Mouse (Mus musculus) MEL (cell line): Measurements from ENCODE around the gene Ascc2. TPM values are rescaled to one million over a fixed set of nuclear protein-coding genes. Genes with fewer than 3 reads are reported as not detected.

Experiments
- DNase-seq: peaks from one replicate; pipeline ENCODE4 v3.0.0; 2011; ENCODE audit warnings: low read depth, low spot score
- H3K27ac ChIP-seq: 2 replicates; pipeline ENCODE4 v1.5.1; 2012; ENCODE audit warnings: low read depth, mild to moderate bottlenecking, control low read depth, low read length, moderate library complexity; ENCODE audit not compliant: control insufficient read depth
- H3K27me3 ChIP-seq, 2 experiments: fragments of 150-350 bp in 1 of 2; sonication (generic) in 1 of 2; 2 replicates each; pipeline ENCODE4 v1.6.1; 2012; ENCODE audit warnings: low read length in 2 of 2, mild to moderate bottlenecking in 2 of 2, improper control_type of control experiment in 1 of 2, moderate library complexity in 1 of 2; ENCODE audit not compliant: insufficient read depth in 2 of 2, control insufficient read depth in 1 of 2
- H3K36me3 ChIP-seq, 2 experiments: 2 replicates each; pipeline ENCODE4 v1.6.1; 2012 to 2014; ENCODE audit warnings: low read length in 2 of 2, improper control_type of control experiment in 1 of 2, inconsistent platforms in 1 of 2, mild to moderate bottlenecking in 1 of 2; ENCODE audit not compliant: insufficient read depth in 2 of 2, control insufficient read depth in 1 of 2
- H3K4me1 ChIP-seq, 2 experiments: fragments of 150-350 bp in 1 of 2; sonication (generic) in 1 of 2; 2 replicates each; pipeline ENCODE4 v1.6.1; 2012; ENCODE audit warnings: low read length in 2 of 2, improper control_type of control experiment in 1 of 2, mild to moderate bottlenecking in 1 of 2; ENCODE audit not compliant: insufficient read depth in 2 of 2, control insufficient read depth in 1 of 2
- H3K4me3 ChIP-seq, 2 experiments: fragments of 150-350 bp in 1 of 2; sonication (generic) in 1 of 2; 2 replicates each; pipeline ENCODE4 v1.5.1; 2012; ENCODE audit warnings: low read depth in 2 of 2, low read length in 2 of 2, mild to moderate bottlenecking in 2 of 2, moderate library complexity in 2 of 2, control low read depth in 1 of 2, improper control_type of control experiment in 1 of 2; ENCODE audit not compliant: control insufficient read depth in 1 of 2, insufficient read depth in 1 of 2
- H3K79me2 ChIP-seq: 2 replicates; pipeline ENCODE4 v1.6.1; 2012; ENCODE audit warnings: mild to moderate bottlenecking, low read length, moderate library complexity; ENCODE audit not compliant: control insufficient read depth, poor library complexity, insufficient read depth
- H3K9ac ChIP-seq: 2 replicates; pipeline ENCODE4 v1.6.1; 2012; ENCODE audit warnings: low read depth, mild to moderate bottlenecking, control low read depth, low read length, moderate library complexity; ENCODE audit not compliant: control insufficient read depth, poor library complexity, severe bottlenecking
- H3K9me3 ChIP-seq: fragments of 150-350 bp; sonication (generic); replicated peaks from 2 replicates; pipeline ENCODE4 v1.6.1; 2012; ENCODE audit warnings: mild to moderate bottlenecking, low read length, improper control_type of control experiment, moderate library complexity; ENCODE audit not compliant: insufficient read depth
- CHD2 ChIP-seq: IDR thresholded peaks from 2 replicates; pipeline ENCODE4 v1.6.1; 2011; ENCODE audit warnings: low read length, improper control_type of control experiment
- CTCF ChIP-seq, 3 experiments: IDR thresholded peaks in 2 of 3; conservative IDR thresholded peaks in 1 of 3; 2 replicates each; pipeline ENCODE4 v1.5.1; 2011 to 2012; ENCODE audit warnings: low read length in 3 of 3, low read depth in 2 of 3, mild to moderate bottlenecking in 2 of 3, improper control_type of control experiment in 1 of 3, inconsistent platforms in 1 of 3, mixed read lengths in 1 of 3, moderate library complexity in 1 of 3; ENCODE audit not compliant: control insufficient read depth in 1 of 3, insufficient read depth in 1 of 3, poor library complexity in 1 of 3, severe bottlenecking in 1 of 3
- ELF1 ChIP-seq: IDR thresholded peaks from 2 replicates; pipeline ENCODE4 v1.6.1; 2014; ENCODE audit warnings: low read depth, mild to moderate bottlenecking, inconsistent platforms, low read length, improper control_type of control experiment, moderate library complexity
- EP300 ChIP-seq, 2 experiments: IDR thresholded peaks; 2 replicates each; pipeline ENCODE4 v1.6.1; 2011; ENCODE audit warnings: improper control_type of control experiment in 2 of 2, low read length in 2 of 2, low read depth in 1 of 2, mild to moderate bottlenecking in 1 of 2
- GABPA ChIP-seq: IDR thresholded peaks from 2 replicates; pipeline ENCODE4 v1.6.1; 2012; ENCODE audit warnings: low read depth, mild to moderate bottlenecking, inconsistent platforms, low read length, improper control_type of control experiment, moderate library complexity
- GATA1 ChIP-seq: IDR thresholded peaks from 2 replicates; pipeline ENCODE4 v1.6.1; 2011; ENCODE audit warnings: low read depth, low read length, improper control_type of control experiment
- MAFK ChIP-seq: IDR thresholded peaks from 2 replicates; pipeline ENCODE4 v1.6.1; 2011; ENCODE audit warnings: low read depth, mild to moderate bottlenecking, low read length, improper control_type of control experiment, borderline replicate concordance
- MAX ChIP-seq: IDR thresholded peaks from 2 replicates; pipeline ENCODE4 v1.6.1; 2011; ENCODE audit warnings: low read length, improper control_type of control experiment
- MAZ ChIP-seq: IDR thresholded peaks from 2 replicates; pipeline ENCODE4 v1.6.1; 2012; ENCODE audit warnings: low read depth, mild to moderate bottlenecking, inconsistent platforms, low read length, improper control_type of control experiment
- MEF2A ChIP-seq: IDR thresholded peaks from 2 replicates; pipeline ENCODE4 v1.6.1; 2014; ENCODE audit warnings: low read depth, mild to moderate bottlenecking, inconsistent platforms, low read length, improper control_type of control experiment; ENCODE audit not compliant: poor library complexity, insufficient replicate concordance, severe bottlenecking; ENCODE audit errors: extremely low read depth
- MXI1 ChIP-seq: IDR thresholded peaks from 2 replicates; pipeline ENCODE4 v1.6.1; 2011; ENCODE audit warnings: mild to moderate bottlenecking, low read depth, low read length, improper control_type of control experiment
- MYC ChIP-seq: IDR thresholded peaks from 2 replicates; pipeline ENCODE4 v1.6.1; 2011; ENCODE audit warnings: low read depth, mild to moderate bottlenecking, low read length, improper control_type of control experiment, moderate library complexity
- NELFE ChIP-seq: IDR thresholded peaks from 2 replicates; pipeline ENCODE4 v1.6.1; 2011; ENCODE audit warnings: low read depth, low read length, improper control_type of control experiment
- POLR2AphosphoS5 ChIP-seq: IDR thresholded peaks from 2 replicates; pipeline ENCODE4 v1.6.1; 2012; ENCODE audit warnings: low read depth, borderline replicate concordance, mild to moderate bottlenecking, inconsistent platforms, low read length, moderate library complexity, mixed read lengths
- RAD21 ChIP-seq: IDR thresholded peaks from 2 replicates; pipeline ENCODE4 v1.6.1; 2011; ENCODE audit warnings: mild to moderate bottlenecking, low read depth, low read length, improper control_type of control experiment
- RCOR1 ChIP-seq: IDR thresholded peaks from 2 replicates; pipeline ENCODE4 v1.6.1; 2012; ENCODE audit warnings: low read depth, mild to moderate bottlenecking, inconsistent platforms, low read length, improper control_type of control experiment
- SIN3A ChIP-seq: IDR thresholded peaks from 2 replicates; pipeline ENCODE4 v1.6.1; 2012; ENCODE audit warnings: low read length, improper control_type of control experiment, inconsistent platforms
- TAL1 ChIP-seq: IDR thresholded peaks from 2 replicates; pipeline ENCODE4 v1.6.1; 2012; ENCODE audit warnings: mild to moderate bottlenecking, inconsistent platforms, low read length, moderate library complexity, mixed read lengths
- TBP ChIP-seq: IDR thresholded peaks from 2 replicates; pipeline ENCODE4 v1.8.0; 2011; ENCODE audit warnings: low read depth, low read length, improper control_type of control experiment
- TCF12 ChIP-seq: IDR thresholded peaks from 2 replicates; pipeline ENCODE4 v1.6.1; 2014; ENCODE audit warnings: low read depth, mild to moderate bottlenecking, inconsistent platforms, low read length, improper control_type of control experiment, moderate library complexity
- USF1 ChIP-seq: IDR thresholded peaks from 2 replicates; pipeline ENCODE4 v1.6.1; 2014; ENCODE audit warnings: low read depth, mild to moderate bottlenecking, inconsistent platforms, low read length, improper control_type of control experiment, moderate library complexity
- USF2 ChIP-seq, 2 experiments: IDR thresholded peaks; 2 replicates each; pipeline ENCODE4 v1.6.1; 2011 to 2012; ENCODE audit warnings: improper control_type of control experiment in 2 of 2, low read length in 2 of 2, borderline replicate concordance in 1 of 2, inconsistent platforms in 1 of 2, low read depth in 1 of 2, mild to moderate bottlenecking in 1 of 2; ENCODE audit not compliant: insufficient read depth in 1 of 2
- ZNF384 ChIP-seq: IDR thresholded peaks from 2 replicates; pipeline ENCODE4 v1.6.1; 2012; ENCODE audit warnings: low read depth, mild to moderate bottlenecking, inconsistent platforms, low read length, improper control_type of control experiment
- polyA plus RNA-seq, 2 experiments: library from polyadenylated mRNA; stranded (reverse) in 1 of 2; unstranded in 1 of 2; fragments of >175 nt in 1 of 2; fragments of >200 nt in 1 of 2; gene quantifications; 2 replicates each; pipeline versions ENCODE4 v1.2.1 to v1.2.4; 2012; ENCODE audit warnings: low replicate concordance in 2 of 2, low read depth in 1 of 2; ENCODE audit not compliant: insufficient read length in 2 of 2, insufficient read depth in 1 of 2, missing spikeins in 1 of 2
- total RNA-seq: library from RNA; depleted of rRNA; stranded (reverse); fragments of 300-350 nt; gene quantifications from 2 replicates; pipeline ENCODE4 v1.2.3, GENCODE M21; 2012

Ascc2 gene
- total and polyA plus RNA-seq, 3 experiments: 27.5 to 98.2 (median 43.5) TPM

- DNase-seq: no peak
- H3K27ac ChIP-seq: no peak overlapping the region
- H3K27me3 ChIP-seq: no peaks in the 10 kb centered on the region
- no peak overlapping the region for H3K9ac ChIP-seq
- H3K4me3 ChIP-seq: no peak overlapping the region
- H3K4me1 ChIP-seq: peaks cover 5 to 7% of the 10 kb centered on the region in 2 experiments
- no peaks in the 10 kb centered on the region for H3K9me3 ChIP-seq
- H3K36me3 ChIP-seq: peaks cover 0 to 4% of the 10 kb centered on the region in 2 experiments; a peak in 2 of 4 replicates
- no peaks in the 10 kb centered on the region for H3K79me2 ChIP-seq
- no peak for TF ChIP-seq MEF2A
- TF ChIP-seq CHD2: no peak
- TF ChIP-seq NELFE: no peak
- TF ChIP-seq MAFK: no peak
- TF ChIP-seq ELF1: no peak
Measured at GRCm38 (mm10) chr11:4715596-4715995, 78.0 kb downstream of the Ascc2 start.

- Histone ChIP-seq H3K36me3 (peaks cover 0 to 4% of the 10 kb centered on the region in 2 experiments; a peak in 2 of 4 replicates), H3K9ac (no peak overlapping the region), H3K27me3 (no peaks in the 10 kb centered on the region), H3K27ac (no peak overlapping the region), H3K4me3 (no peak overlapping the region), H3K9me3 (no peaks in the 10 kb centered on the region), H3K4me1 (peaks cover 5 to 7% of the 10 kb centered on the region in 2 experiments), H3K79me2 (no peaks in the 10 kb centered on the region)
- TF ChIP-seq CTCF (IDR thresholded peaks at IDR 0.05 in 2 of 3, conservative IDR thresholded peaks at IDR 0.05 in 1 of 3; ENCODE audit: control insufficient read depth in 1 of 3, insufficient read depth in 1 of 3, low read depth in 2 of 3, low read length in 3 of 3, poor library complexity in 1 of 3, severe bottlenecking in 1 of 3) (no peak), POLR2AphosphoS5 (no peak), MAX (no peak), USF2 (IDR thresholded peaks at IDR 0.05; ENCODE audit: borderline replicate concordance in 1 of 2, insufficient read depth in 1 of 2, low read depth in 1 of 2, low read length in 2 of 2) (no peak), GATA1 (no peak), TCF12 (no peak), USF1 (no peak), ZNF384 (no peak), MAZ (no peak), MXI1 (no peak), ELF1 (no peak), GABPA (no peak), SIN3A (no peak), EP300 (IDR thresholded peaks at IDR 0.05; ENCODE audit: low read depth in 1 of 2, low read length in 2 of 2) (no peak), RAD21 (no peak), MYC (no peak), RCOR1 (no peak), TBP (no peak), TAL1 (no peak)
- DNase-seq: no peak
Measured at GRCm38 (mm10) chr11:4716530-4717236, 79.1 kb downstream of the Ascc2 start.
